In the genomic region with DNA sequence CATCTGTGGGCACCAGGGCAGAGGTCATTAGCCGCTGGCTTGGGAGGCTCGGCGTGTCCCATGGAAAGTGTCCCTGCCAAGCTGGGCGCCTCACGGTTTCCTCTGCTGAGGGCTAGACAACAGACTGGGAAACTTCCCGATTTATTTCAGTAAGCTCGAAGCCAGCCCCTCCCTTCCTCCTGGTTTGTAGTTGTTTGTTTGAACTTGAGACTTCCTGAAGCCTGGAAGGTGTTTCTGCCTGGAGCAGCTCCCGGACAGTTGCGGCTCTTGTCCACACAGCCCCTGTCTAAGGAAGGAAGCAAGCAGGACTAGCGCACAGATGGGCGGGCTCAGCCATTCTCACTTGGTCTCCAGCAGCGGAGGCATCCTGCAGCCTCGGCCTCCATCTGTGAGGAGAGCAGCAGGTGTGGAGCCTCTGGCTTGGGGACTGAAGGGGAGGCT, we compare ENCODE assay signal across 10 mouse cellular contexts. TPM values are rescaled to one million over a fixed set of nuclear protein-coding genes. Genes with fewer than 3 reads are reported as not detected.
DNase-seq lines count a peak whose midpoint lies in the region; ATAC-seq and TF ChIP-seq lines count a peak whose summit lies in the region.
"Had no signal": no experiment of that assay in that cellular context is flagged by ENCODE, and none has a peak within 500 bp of the region (broad histone marks: within the 10 kb centered on the region; RNA-seq: fewer than 3 reads in every experiment).

No protein-coding gene starts in this region.

- peaks cover 10% of the 10 kb centered on the region for H3K4me1 ChIP-seq in lung, postnatal 0 days (ENCODE audit: insufficient read depth, low read depth, low read length)

- H3K27me3 ChIP-seq in lung, postnatal 0 days (replicated peaks; ENCODE audit: insufficient read depth, low read length): no peaks in the 10 kb centered on the region

- intact Hi-C loops in heart, postnatal 36 days (cut with DNase I): loop anchor here (1.0 kb wide), 2 partner anchors 16 to 21 kb away; no protein-coding TSS in a partner anchor

- ATAC-seq in frontal cortex, adult (ENCODE audit: low TSS enrichment): peak; percentile 47; the same call in 1 of the 2 replicates
- peak; percentile 84 for ATAC-seq in lung, postnatal 0 days
- ATAC-seq in granulocyte monocyte progenitor cell, adult 5-6 weeks (replicated peaks; ENCODE audit: poor library complexity, severe bottlenecking): no peak
- ATAC-seq: CD4-positive, CD25-positive, alpha-beta regulatory T cell, adult 4 months had no signal

- H3K9ac ChIP-seq in lung, postnatal 0 days (replicated peaks; ENCODE audit: low read depth): no peak overlapping the region

- 27% methylated on average over 13 of the region's 13 CpGs for WGBS in lung, postnatal 0 days

- no peaks in the 10 kb centered on the region for H3K9me3 ChIP-seq in lung, postnatal 0 days (ENCODE audit: low read length)

- H3K36me3 ChIP-seq in lung, postnatal 0 days (ENCODE audit: insufficient read depth, low read length): no peaks in the 10 kb centered on the region

- DNase-seq in frontal cortex, postnatal 10 days (ENCODE audit: low spot score in 2 of 2): no peak
- DNase-seq in adrenal gland, postnatal 25 days: peak; percentile 46
- peak; percentile 65 to 73 for DNase-seq in heart, postnatal 36 days
- peak; percentile 77 for DNase-seq in lung, postnatal 0 days (ENCODE audit: low spot score)
- no peak for DNase-seq in retina, postnatal 1 day
- no peak for DNase-seq in thymus, adult 18-20 months
- DNase-seq: cerebellum, adult 11 months had no signal

- TF ChIP-seq CTCF in lung, postnatal 0 days (IDR thresholded peaks at IDR 0.05): 0 out of 2 replicates have a peak, but pooled peaks have one; percentile 4

- peak; percentile 79 for TF ChIP-seq EP300 in lung, postnatal 0 days (IDR thresholded peaks at IDR 0.05)

- peak overlapping the region; percentile 23; the same call in 1 of the 2 replicates for H3K4me3 ChIP-seq in lung, postnatal 0 days (ENCODE audit: low read depth, low read length)

- peak overlapping the region; percentile 46 for H3K4me2 ChIP-seq in lung, postnatal 0 days (replicated peaks; ENCODE audit: low read depth, low read length)

- peak overlapping the region; percentile 69 for H3K27ac ChIP-seq in lung, postnatal 0 days (ENCODE audit: low read length)

RNA-seq across cellular contexts. Expression of gene Mcf2l, which starts 52.4 kb away (rescaled TPM):
- 26.9 and 27.1 TPM in 2 replicates for total RNA-seq in adrenal gland, postnatal 25 days (2021)
- total RNA-seq in heart, postnatal 36 days (2021): 10 to 100 TPM; 53.3 to 77.9 TPM
- 12.9 and 16.8 TPM in 2 replicates for polyA plus RNA-seq in lung, postnatal 0 days (2015; fragmentation: Nextera tagmentation; extraction: Ambion mirVana)
- 19.5 and 19.8 TPM in 2 replicates for total RNA-seq in granulocyte monocyte progenitor cell, adult 5-6 weeks (2014; fragmentation: Nextera tagmentation)
- 16.2 and 16.4 TPM in 2 replicates for total RNA-seq in granulocyte monocyte progenitor cell, adult 5-6 weeks (2017)

Comparison
In these comparisons a context has a peak if more than half of its experiments do, and no peak if none do; other contexts are left out.
1. DNase-seq: peak in adrenal gland, postnatal 25 days (single experiment), heart, postnatal 36 days (2 of 2) and lung, postnatal 0 days (single experiment); none in frontal cortex, postnatal 10 days (0 of 2), retina, postnatal 1 day (single experiment) and thymus, adult 18-20 months (0 of 2).